Mouse (Mus musculus) CH12.LX (cell line): ENCODE measurements around the gene Pdk2. TPM values are rescaled to one million over a fixed set of nuclear protein-coding genes. Genes with fewer than 3 reads are reported as not detected.

Experiments
- DNase-seq: peaks from one replicate; pipeline ENCODE4 v3.0.0-alpha.2; 2013; ENCODE audit errors: extremely low read depth
- H3K27ac ChIP-seq: 2 replicates; pipeline ENCODE4 v1.5.1; 2012; ENCODE audit warnings: low read depth, mild to moderate bottlenecking, control low read depth, moderate library complexity; ENCODE audit not compliant: insufficient read depth
- H3K27me3 ChIP-seq: replicated peaks from 2 replicates; pipeline ENCODE3; 2012; ENCODE audit warnings: inconsistent platforms
- H3K36me3 ChIP-seq, 2 experiments: replicated peaks in 1 of 2; 2 replicates each; pipeline versions ENCODE3 to v1.6.1; 2012; ENCODE audit warnings: inconsistent platforms in 1 of 2, low read length in 1 of 2, mild to moderate bottlenecking in 1 of 2, mixed read lengths in 1 of 2, moderate library complexity in 1 of 2; ENCODE audit not compliant: control insufficient read depth in 1 of 2, insufficient read depth in 1 of 2
- H3K4me1 ChIP-seq, 2 experiments: 2 replicates each; pipeline ENCODE4 v1.6.1; 2012; ENCODE audit warnings: inconsistent platforms in 1 of 2, moderate library complexity in 1 of 2; ENCODE audit not compliant: insufficient read depth in 2 of 2, control insufficient read depth in 1 of 2
- H3K4me2 ChIP-seq: 2 replicates; pipeline ENCODE4 v1.6.1; 2012; ENCODE audit warnings: low read depth, mild to moderate bottlenecking, control low read depth; ENCODE audit not compliant: poor library complexity, insufficient read depth, severe bottlenecking
- H3K4me3 ChIP-seq, 3 experiments: fragments of 150-350 bp in 1 of 3; sonication (generic) in 1 of 3; replicated peaks in 1 of 3; 2 replicates each; pipeline versions ENCODE3 to v1.5.1; 2011 to 2012; ENCODE audit warnings: low read depth in 2 of 3, low read length in 2 of 3, mild to moderate bottlenecking in 2 of 3, moderate library complexity in 2 of 3, control low read depth in 1 of 3, improper control_type of control experiment in 1 of 3, inconsistent platforms in 1 of 3, mixed read lengths in 1 of 3; ENCODE audit not compliant: poor library complexity in 1 of 3
- H3K79me2 ChIP-seq: replicated peaks from 2 replicates; pipeline ENCODE4 v1.6.1; 2012; ENCODE audit warnings: mild to moderate bottlenecking, moderate library complexity; ENCODE audit not compliant: control insufficient read depth, poor library complexity, insufficient read depth, severe bottlenecking; ENCODE audit errors: extremely low read depth
- H3K9ac ChIP-seq: 2 replicates; pipeline ENCODE4 v1.6.1; 2012; ENCODE audit warnings: low read depth, mild to moderate bottlenecking, control low read depth, moderate library complexity; ENCODE audit not compliant: insufficient read depth
- H3K9me3 ChIP-seq: replicated peaks from 2 replicates; pipeline ENCODE3; 2012; ENCODE audit warnings: low read length, inconsistent platforms, mixed read lengths
- BHLHE40 ChIP-seq: IDR thresholded peaks from 2 replicates; pipeline ENCODE4 v1.6.1; 2011; ENCODE audit warnings: mild to moderate bottlenecking, low read depth, low read length, improper control_type of control experiment
- CHD2 ChIP-seq: IDR thresholded peaks from 2 replicates; pipeline ENCODE4 v1.6.1; 2011; ENCODE audit warnings: low read length, improper control_type of control experiment
- CTCF ChIP-seq, 2 experiments: IDR thresholded peaks in 1 of 2; conservative IDR thresholded peaks in 1 of 2; 2 replicates each; pipeline ENCODE4 v1.5.1; 2011 to 2012; ENCODE audit warnings: low read depth in 2 of 2, low read length in 2 of 2, improper control_type of control experiment in 1 of 2, inconsistent platforms in 1 of 2, mild to moderate bottlenecking in 1 of 2, moderate library complexity in 1 of 2
- ELF1 ChIP-seq: IDR thresholded peaks from 2 replicates; pipeline ENCODE4 v1.6.1; 2014; ENCODE audit warnings: low read depth, mild to moderate bottlenecking, inconsistent platforms, low read length, improper control_type of control experiment
- EP300 ChIP-seq: IDR thresholded peaks from 2 replicates; pipeline ENCODE4 v1.6.1; 2011; ENCODE audit warnings: low read length, improper control_type of control experiment
- ETS1 ChIP-seq: conservative IDR thresholded peaks from 2 replicates; pipeline ENCODE4 v1.6.1; 2012; ENCODE audit warnings: low read depth, mild to moderate bottlenecking, inconsistent platforms, low read length, improper control_type of control experiment, moderate library complexity
- GABPA ChIP-seq: IDR thresholded peaks from 2 replicates; pipeline ENCODE4 v1.6.1; 2012; ENCODE audit warnings: low read depth, low read length, improper control_type of control experiment, inconsistent platforms; ENCODE audit not compliant: insufficient replicate concordance
- HCFC1 ChIP-seq: IDR thresholded peaks from 2 replicates; pipeline ENCODE4 v1.6.1; 2012; ENCODE audit warnings: low read depth, mild to moderate bottlenecking, inconsistent platforms, low read length, improper control_type of control experiment
- IRF4 ChIP-seq: IDR thresholded peaks from 2 replicates; pipeline ENCODE4 v1.6.1; 2014; ENCODE audit warnings: low read depth, mild to moderate bottlenecking, inconsistent platforms, low read length, improper control_type of control experiment
- JUN ChIP-seq: IDR thresholded peaks from 2 replicates; pipeline ENCODE4 v1.6.1; 2011; ENCODE audit warnings: low read depth, mild to moderate bottlenecking, low read length, improper control_type of control experiment, moderate library complexity; ENCODE audit not compliant: insufficient read depth
- MAFK ChIP-seq: IDR thresholded peaks from 2 replicates; pipeline ENCODE4 v1.6.1; 2011; ENCODE audit warnings: low read length, improper control_type of control experiment; ENCODE audit not compliant: insufficient replicate concordance
- MAX ChIP-seq: IDR thresholded peaks from 2 replicates; pipeline ENCODE4 v1.6.1; 2011; ENCODE audit warnings: low read length, improper control_type of control experiment
- MAZ ChIP-seq: IDR thresholded peaks from 2 replicates; pipeline ENCODE4 v1.6.1; 2012; ENCODE audit warnings: low read depth, mild to moderate bottlenecking, inconsistent platforms, low read length, improper control_type of control experiment, moderate library complexity
- MEF2A ChIP-seq: IDR thresholded peaks from 2 replicates; pipeline ENCODE4 v1.6.1; 2014; ENCODE audit warnings: low read depth, mild to moderate bottlenecking, inconsistent platforms, low read length, improper control_type of control experiment, borderline replicate concordance
- MXI1 ChIP-seq: IDR thresholded peaks from 2 replicates; pipeline ENCODE4 v1.6.1; 2011; ENCODE audit warnings: mild to moderate bottlenecking, low read depth, low read length, improper control_type of control experiment
- MYC ChIP-seq: IDR thresholded peaks from 2 replicates; pipeline ENCODE4 v1.6.1; 2011; ENCODE audit warnings: low read depth, mild to moderate bottlenecking, improper control_type of control experiment, low read length
- NELFE ChIP-seq: IDR thresholded peaks from 2 replicates; pipeline ENCODE4 v1.6.1; 2011; ENCODE audit warnings: low read depth, low read length, improper control_type of control experiment
- NRF1 ChIP-seq: IDR thresholded peaks from 2 replicates; pipeline ENCODE4 v1.6.1; 2014; ENCODE audit warnings: low read depth, mild to moderate bottlenecking, inconsistent platforms, low read length, improper control_type of control experiment, moderate library complexity
- PAX5 ChIP-seq: IDR thresholded peaks from 2 replicates; pipeline ENCODE4 v1.6.1; 2012; ENCODE audit warnings: low read length, inconsistent platforms, mixed read lengths
- POLR2A ChIP-seq: IDR thresholded peaks from 2 replicates; pipeline ENCODE4 v1.6.1; 2011; ENCODE audit warnings: low read depth, mild to moderate bottlenecking, improper control_type of control experiment, low read length
- RAD21 ChIP-seq: IDR thresholded peaks from 2 replicates; pipeline ENCODE4 v1.6.1; 2011; ENCODE audit warnings: low read depth, mild to moderate bottlenecking, low read length, improper control_type of control experiment, moderate library complexity
- RCOR1 ChIP-seq: conservative IDR thresholded peaks from 2 replicates; pipeline ENCODE4 v1.6.1; 2012; ENCODE audit warnings: low read depth, mild to moderate bottlenecking, inconsistent platforms, low read length, improper control_type of control experiment
- SIN3A ChIP-seq: IDR thresholded peaks from 2 replicates; pipeline ENCODE4 v1.6.1; 2012; ENCODE audit warnings: low read length, improper control_type of control experiment, inconsistent platforms
- SMC3 ChIP-seq: IDR thresholded peaks from 2 replicates; pipeline ENCODE4 v1.6.1; 2011; ENCODE audit warnings: low read depth, low read length, improper control_type of control experiment
- TBP ChIP-seq: conservative IDR thresholded peaks from 2 replicates; pipeline ENCODE4 v1.6.1; 2011; ENCODE audit warnings: low read depth, low read length, improper control_type of control experiment
- TCF12 ChIP-seq: IDR thresholded peaks from 2 replicates; pipeline ENCODE4 v1.6.1; 2014; ENCODE audit warnings: low read depth, mild to moderate bottlenecking, inconsistent platforms, low read length, improper control_type of control experiment
- UBTF ChIP-seq: IDR thresholded peaks from 2 replicates; pipeline ENCODE4 v1.6.1; 2012; ENCODE audit warnings: low read depth, mild to moderate bottlenecking, inconsistent platforms, low read length, improper control_type of control experiment, moderate library complexity
- USF1 ChIP-seq: IDR thresholded peaks from 2 replicates; pipeline ENCODE4 v1.6.1; 2014; ENCODE audit warnings: low read depth, mild to moderate bottlenecking, inconsistent platforms, low read length, improper control_type of control experiment
- ZKSCAN1 ChIP-seq: IDR thresholded peaks from 2 replicates; pipeline ENCODE4 v1.6.1; 2012; ENCODE audit warnings: low read depth, inconsistent platforms, low read length, improper control_type of control experiment, borderline replicate concordance
- ZMIZ1 ChIP-seq: IDR thresholded peaks from 2 replicates; pipeline ENCODE4 v1.6.1; 2012; ENCODE audit warnings: low read depth, mild to moderate bottlenecking, inconsistent platforms, low read length, improper control_type of control experiment
- ZNF384 ChIP-seq: IDR thresholded peaks from 2 replicates; pipeline ENCODE4 v1.6.1; 2012; ENCODE audit warnings: low read depth, low read length, improper control_type of control experiment, inconsistent platforms
- dilution Hi-C: fragments of 300-500 bp; cut with MboI; formaldehyde crosslinking; loops from 2 replicates; pipeline ENCODE4 v1.14.3; 2020; ENCODE audit warnings: low sequenced_read_pairs; ENCODE audit not compliant: extremely low pct_unique_long_range_greater_than_20kb, extremely low pct_ligation_motif_present
- in situ Hi-C: fragments of 300-500 bp; cut with MboI; formaldehyde crosslinking; loops from 3 replicates; pipeline ENCODE4 v1.14.3; 2019; ENCODE audit warnings: low sequenced_read_pairs, low pct_ligation_motif_present, low pct_unique_long_range_greater_than_20kb, mixed read lengths
- polyA plus RNA-seq: library from polyadenylated mRNA; unstranded; fragments of >175 nt; gene quantifications from 2 replicates; pipeline ENCODE4 v1.2.1, GENCODE M21; 2012; ENCODE audit warnings: low read depth; ENCODE audit not compliant: insufficient read length
- total RNA-seq, 2 experiments: library from RNA; depleted of rRNA; stranded (reverse); fragments of 300-350 nt in 1 of 2; fragments of >200 nt in 1 of 2; gene quantifications; 2 replicates each; pipeline ENCODE4 v1.2.3; 2012 to 2014

Pdk2 gene
- total and polyA plus RNA-seq, 3 experiments: not detected

DNA sequence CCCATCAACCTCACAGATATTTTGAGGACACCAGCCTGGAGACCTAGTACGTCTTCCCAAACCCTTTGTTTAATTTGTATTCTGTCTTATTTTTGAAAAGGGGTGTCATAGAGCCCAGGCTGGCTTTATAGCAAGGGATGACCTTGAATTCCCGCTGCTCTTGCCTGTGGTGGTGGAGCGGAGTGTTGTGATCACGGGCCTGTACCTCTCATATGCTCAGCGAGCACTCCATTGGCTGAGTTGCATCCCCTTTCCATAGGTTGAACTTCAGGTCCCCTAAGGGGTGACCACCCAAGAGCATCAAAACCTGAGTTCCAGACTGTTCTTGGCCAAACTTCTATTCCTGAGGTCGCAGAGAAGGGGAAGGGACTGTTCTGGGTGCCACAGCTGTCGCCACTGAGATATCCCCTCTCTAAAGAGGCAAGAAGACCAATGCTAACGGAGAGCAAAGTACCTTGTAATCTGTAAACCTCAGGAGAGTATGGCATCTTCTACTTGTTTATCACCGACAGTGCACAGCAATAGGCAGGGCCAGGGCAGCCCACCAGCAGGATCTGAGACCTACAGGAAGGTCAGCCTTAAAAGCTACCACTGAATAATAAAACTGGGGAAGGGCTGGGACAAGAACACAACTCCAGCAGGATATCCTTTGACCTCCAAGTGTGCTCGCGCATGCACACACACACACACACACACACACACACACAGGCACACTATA, 61.5 kb downstream of the Pdk2 start:
- Histone ChIP-seq H3K4me1 (peaks cover 0 to 13% of the 10 kb centered on the region in 2 experiments; a peak in 3 of 4 replicates), H3K9me3 (no peaks in the 10 kb centered on the region), H3K9ac (peak overlapping the region; percentile 58), H3K27ac (no peak overlapping the region), H3K27me3 (peaks cover 70% of the 10 kb centered on the region), H3K4me3 (peak overlapping the region in 2 of 3 experiments; percentile 8 to 33), H3K36me3 (no peaks in the 10 kb centered on the region), H3K4me2 (peak overlapping the region; percentile 95), H3K79me2 (no peaks in the 10 kb centered on the region)
- dilution Hi-C loops: no loop called here
- TF ChIP-seq UBTF (no peak), ETS1 (no peak), NELFE (no peak)
- in situ Hi-C loops: no loop called here
- no peak for DNase-seq

GRCm38 (mm10) chr11:94978947-94979346, 62.2 kb downstream of the Pdk2 start:
- Histone ChIP-seq H3K36me3 (no peaks in the 10 kb centered on the region), H3K27me3 (peaks cover 71% of the 10 kb centered on the region), H3K9me3 (no peaks in the 10 kb centered on the region), H3K79me2 (no peaks in the 10 kb centered on the region), H3K4me1 (peaks cover 0 to 13% of the 10 kb centered on the region in 2 experiments; a peak in 3 of 4 replicates), H3K9ac (peak overlapping the region; percentile 58), H3K4me3 (peak overlapping the region; percentile 8 to 33 (median 18)), H3K27ac (no peak overlapping the region), H3K4me2 (peak overlapping the region; percentile 95)
- in situ Hi-C loops: no loop called here
- dilution Hi-C loops: no loop called here
- peak; percentile 97 for DNase-seq
- TF ChIP-seq CTCF (conservative IDR thresholded peaks at IDR 0.05 in 1 of 2, IDR thresholded peaks at IDR 0.05 in 1 of 2; ENCODE audit: low read depth in 2 of 2, low read length in 2 of 2): peak; percentile 81 to 99
- peak; percentile 72; the same call in 1 of the 2 replicates for TF ChIP-seq RCOR1
- no peak for TF ChIP-seq USF1
- peak; percentile 93 for TF ChIP-seq NELFE
- peak; percentile 80; the same call in 1 of the 2 replicates for TF ChIP-seq MYC
- TF ChIP-seq ZMIZ1: no peak
- peak; percentile 84 for TF ChIP-seq ZNF384
- peak; percentile 65; the same call in 1 of the 2 replicates for TF ChIP-seq TBP
- TF ChIP-seq ZKSCAN1: no peak
- peak; percentile 98 for TF ChIP-seq MAZ
- peak; percentile 77 for TF ChIP-seq POLR2A
- peak; percentile 87 for TF ChIP-seq TCF12
- peak; percentile 36 for TF ChIP-seq JUN
- TF ChIP-seq RAD21: peak; percentile 71
- TF ChIP-seq PAX5: no peak
- peak; percentile 90 for TF ChIP-seq CHD2
- TF ChIP-seq SIN3A: peak; percentile 63; the same call in 1 of the 2 replicates
- TF ChIP-seq MXI1: no peak; the same call in none of the 2 replicates
- TF ChIP-seq ETS1: peak; percentile 64
- TF ChIP-seq HCFC1: peak; percentile 76
- peak; percentile 83 for TF ChIP-seq MEF2A
- TF ChIP-seq BHLHE40: peak; percentile 46; the same call in 1 of the 2 replicates
- peak; percentile 73; the same call in 1 of the 2 replicates for TF ChIP-seq MAX
- TF ChIP-seq GABPA: no peak
- peak; percentile 99 for TF ChIP-seq SMC3
- no peak for TF ChIP-seq MAFK
- TF ChIP-seq EP300: no peak
- TF ChIP-seq NRF1: peak; percentile 98
- peak; percentile 84 for TF ChIP-seq ELF1
- peak; percentile 84 for TF ChIP-seq IRF4
